Mouse (Mus musculus) telencephalon, adult 2 months (tissue): ENCODE results near the gene Gm38100.

Experiments
- DNase-seq: peaks from one replicate; pipeline ENCODE4 v3.0.0-alpha.2; 2011; ENCODE audit warnings: low read depth, low spot score

Gm38100 gene

GRCm38 (mm10) chr1:175920029-175920428 is at the start of gene Gm38100:
Gm38100 (plus strand) TSS chr1:175920329.
- DNase-seq: no peak

- no peak for DNase-seq
Observed at GRCm38 (mm10) chr1:175870716-175871115, 49.4 kb upstream of the Gm38100 start.

GRCm38 (mm10) chr1:175872028-175872816 is 47.9 kb upstream of the Gm38100 start:
- DNase-seq: no peak

- peak; percentile 77 for DNase-seq
Observed at GRCm38 (mm10) chr1:175880453-175881296, 39.5 kb upstream of the Gm38100 start, which contains the start of gene Exo1. Exo1 (plus strand) TSS chr1:175880581.

- no peak for DNase-seq
Observed at GRCm38 (mm10) chr1:175883398-175883797, 36.7 kb upstream of the Gm38100 start.

- no peak for DNase-seq
Observed at GRCm38 (mm10) chr1:175893263-175893662, 26.9 kb upstream of the Gm38100 start.

- no peak for DNase-seq
Observed at GRCm38 (mm10) chr1:175893726-175894125, 26.4 kb upstream of the Gm38100 start.

GRCm38 (mm10) chr1:175911207-175911606 is 8.9 kb upstream of the Gm38100 start:
- DNase-seq: no peak

- DNase-seq: no peak
Observed at GRCm38 (mm10) chr1:175912038-175912437, 8.1 kb upstream of the Gm38100 start.

- no peak for DNase-seq
Observed at GRCm38 (mm10) chr1:175913728-175914303, 6.3 kb upstream of the Gm38100 start.

GRCm38 (mm10) chr1:175921091-175921490 is 962 bp downstream of the Gm38100 start:
- DNase-seq: no peak

GRCm38 (mm10) chr1:175923848-175924787 is 4.0 kb downstream of the Gm38100 start:
- DNase-seq: peak; percentile 35

GRCm38 (mm10) chr1:175931391-175931790 is 11.3 kb downstream of the Gm38100 start:
- DNase-seq: no peak

GRCm38 (mm10) chr1:175936282-175936737 is 16.2 kb downstream of the Gm38100 start:
- peak; percentile 77 for DNase-seq

- no peak for DNase-seq
Observed at GRCm38 (mm10) chr1:175938731-175939130, 18.6 kb downstream of the Gm38100 start.

GRCm38 (mm10) chr1:175943168-175943567 is 23.0 kb downstream of the Gm38100 start:
- no peak for DNase-seq

- DNase-seq: peak; percentile 17
Observed at GRCm38 (mm10) chr1:175946718-175947315, 26.7 kb downstream of the Gm38100 start.

- no peak for DNase-seq
Observed at GRCm38 (mm10) chr1:175950421-175950820, 30.3 kb downstream of the Gm38100 start.

GRCm38 (mm10) chr1:175950851-175951250 is 30.7 kb downstream of the Gm38100 start:
- DNase-seq: no peak

- DNase-seq: no peak
Observed at GRCm38 (mm10) chr1:175961786-175962185, 41.7 kb downstream of the Gm38100 start.
